Mouse (Mus musculus): ENCODE results near the gene Fam221b. TPM values are rescaled to one million over a fixed set of nuclear protein-coding genes. Genes with fewer than 3 reads are reported as not detected.
A peak's percentile ranks its signal among the peaks of the same experiment; 100 is the strongest.

Fam221b gene
- polyA plus RNA-seq, 1 experiment from 2014 or later = 2.7 TPM

DNA sequence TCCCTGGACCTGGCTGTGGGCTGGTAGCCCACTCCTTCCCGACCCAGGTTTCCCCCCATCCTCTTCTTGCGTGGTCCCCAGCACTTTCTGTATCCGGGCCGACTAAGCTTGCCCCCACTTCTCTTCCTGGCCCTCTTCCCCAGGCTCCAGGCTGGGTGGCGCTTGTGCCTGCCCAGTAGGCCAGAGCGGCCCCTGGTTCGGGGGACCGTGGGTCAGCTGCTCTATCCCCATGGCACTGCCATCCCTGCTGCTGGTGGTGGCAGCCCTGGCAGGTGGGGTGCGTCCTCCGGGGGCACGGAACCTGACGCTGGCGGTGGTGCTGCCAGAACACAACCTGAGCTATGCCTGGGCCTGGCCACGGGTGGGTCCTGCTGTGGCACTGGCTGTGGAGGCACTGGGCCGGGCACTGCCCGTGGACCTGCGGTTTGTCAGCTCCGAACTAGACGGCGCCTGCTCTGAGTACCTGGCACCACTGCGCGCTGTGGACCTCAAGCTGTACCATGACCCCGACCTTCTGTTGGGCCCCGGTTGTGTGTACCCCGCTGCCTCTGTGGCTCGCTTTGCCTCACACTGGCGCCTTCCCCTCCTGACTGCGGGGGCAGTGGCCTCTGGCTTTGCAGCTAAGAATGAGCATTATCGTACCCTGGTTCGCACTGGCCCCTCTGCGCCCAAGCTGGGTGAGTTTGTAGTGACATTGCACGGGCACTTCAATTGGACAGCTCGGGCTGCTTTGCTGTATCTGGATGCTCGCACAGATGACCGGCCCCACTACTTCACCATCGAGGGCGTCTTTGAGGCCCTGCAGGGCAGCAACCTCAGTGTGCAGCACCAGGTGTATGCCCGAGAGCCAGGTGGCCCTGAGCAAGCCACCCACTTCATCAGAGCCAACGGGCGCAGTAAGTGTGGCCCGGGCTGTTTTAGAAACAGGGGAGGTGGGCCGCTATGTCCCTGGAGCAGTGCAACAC is 36.7 kb downstream of the Fam221b start:
- peak overlapping the region; percentile 61 for H3K9ac ChIP-seq
- no peaks in the 10 kb centered on the region for H3K9me3 ChIP-seq (replicated peaks)
- peaks cover 17% of the 10 kb centered on the region; the same call in 1 of the 2 replicates for H3K27me3 ChIP-seq
- H3K27ac ChIP-seq = peak overlapping the region; percentile 80
- no peaks in the 10 kb centered on the region for H3K36me3 ChIP-seq
- peak; percentile 43 for ATAC-seq (replicated peaks; ENCODE audit: low FRiP score)
- H3K4me3 ChIP-seq (replicated peaks) = peak overlapping the region; percentile 68
- H3K4me1 ChIP-seq = peaks cover 31% of the 10 kb centered on the region
- 43% methylated on average over 42 of the region's 42 CpGs for WGBS
- H3K4me2 ChIP-seq = peak overlapping the region; percentile 96

DNA sequence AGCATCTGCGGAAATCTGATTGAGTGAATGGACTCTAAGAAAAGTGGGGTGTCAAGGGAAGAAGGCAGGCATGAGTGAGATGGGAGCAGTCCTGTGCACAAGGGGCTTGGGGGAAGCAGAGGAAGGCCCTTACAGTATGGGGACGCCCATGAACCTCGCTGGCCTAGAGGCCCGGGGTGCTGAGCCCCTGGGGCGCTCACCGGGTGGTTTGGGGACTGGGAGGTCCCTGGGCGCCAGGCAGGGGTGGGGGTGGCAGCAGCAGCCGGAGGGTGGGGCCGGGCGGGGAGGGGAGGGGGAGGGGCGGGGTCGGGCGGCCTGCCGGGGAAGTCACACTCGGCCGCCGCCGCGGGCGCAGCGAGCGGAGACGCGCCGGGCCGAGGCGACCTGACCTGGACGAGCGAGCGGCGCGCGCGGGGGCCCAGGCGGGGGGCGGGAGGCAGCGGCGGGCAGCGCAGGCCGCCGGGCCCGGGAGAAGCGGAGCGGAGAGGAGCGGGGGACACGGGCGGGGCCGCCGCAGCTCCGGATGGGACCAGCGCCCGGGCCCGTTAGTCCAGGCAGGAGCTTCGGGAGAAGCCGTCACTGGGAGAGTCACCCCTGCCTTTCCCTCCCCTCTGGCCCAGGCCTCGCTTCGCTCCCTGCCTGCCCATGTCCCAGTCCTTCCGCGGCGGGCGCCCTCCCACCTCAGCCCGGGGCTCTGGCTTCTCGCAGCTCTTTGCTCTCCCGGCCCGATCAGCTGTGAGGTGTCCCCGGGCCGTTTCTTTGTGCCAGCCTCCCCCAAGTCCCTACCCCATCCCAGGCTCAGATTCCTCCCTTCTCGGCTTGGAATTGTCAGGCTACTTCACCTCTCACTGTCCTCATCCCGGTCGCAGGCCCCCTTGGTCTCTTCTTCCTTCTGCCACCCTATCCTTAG is 37.6 kb downstream of the Fam221b start, which contains the start of gene Npr2:
Npr2 (plus strand) TSS at position 890 of the 910 bp plus-strand sequence.
- peak within 1 kb of the TSS; percentile 61 for H3K9ac ChIP-seq
- H3K4me2 ChIP-seq = peak within 1 kb of the TSS; percentile 96
- no peaks in the 10 kb centered on the region for H3K9me3 ChIP-seq (replicated peaks)
- no peaks in the 10 kb centered on the region for H3K36me3 ChIP-seq
- H3K4me3 ChIP-seq (replicated peaks) = peak within 1 kb of the TSS; percentile 68
- peak; percentile 54 for ATAC-seq (replicated peaks; ENCODE audit: low FRiP score)
- WGBS = 2% methylated on average over 33 of the region's 70 CpGs
- peak within 1 kb of the TSS; percentile 80 for H3K27ac ChIP-seq
- H3K27me3 ChIP-seq = peaks cover 17% of the 10 kb centered on the region; the same call in 1 of the 2 replicates
- peaks cover 31% of the 10 kb centered on the region for H3K4me1 ChIP-seq

- Histone ChIP-seq H3K36me3 (no peaks in the 10 kb centered on the region), H3K9me3 (replicated peaks) (peaks cover under 1% of the 10 kb centered on the region), H3K4me1 (peaks cover 31% of the 10 kb centered on the region), H3K4me2 (peak overlapping the region; percentile 96), H3K9ac (no peak overlapping the region), H3K4me3 (replicated peaks) (peak overlapping the region; percentile 68; the same call in 1 of the 2 replicates), H3K27me3 (peaks cover 17% of the 10 kb centered on the region; the same call in 1 of the 2 replicates), H3K27ac (peak overlapping the region; percentile 9; the same call in 1 of the 2 replicates)
- WGBS = 26% methylated on average over 5 of the region's 5 CpGs
- ATAC-seq (replicated peaks; ENCODE audit: low FRiP score) = no peak
Measured at GRCm38 (mm10) chr4:43630671-43631045, 38.3 kb downstream of the Fam221b start.

GRCm38 (mm10) chr4:43630030-43630581 is 38.8 kb downstream of the Fam221b start:
- no peak overlapping the region for H3K4me3 ChIP-seq (replicated peaks)
- peaks cover 6% of the 10 kb centered on the region for H3K9me3 ChIP-seq (replicated peaks)
- ATAC-seq (replicated peaks; ENCODE audit: low FRiP score) = peak; percentile 59
- H3K4me1 ChIP-seq = peaks cover 31% of the 10 kb centered on the region
- H3K4me2 ChIP-seq = peak overlapping the region; percentile 7; the same call in 1 of the 2 replicates
- H3K27ac ChIP-seq = peak overlapping the region; percentile 9; the same call in 1 of the 2 replicates
- no peak overlapping the region for H3K9ac ChIP-seq
- WGBS = 5% methylated on average over 5 of the region's 5 CpGs
- H3K36me3 ChIP-seq = no peaks in the 10 kb centered on the region
- peaks cover 17% of the 10 kb centered on the region; the same call in 1 of the 2 replicates for H3K27me3 ChIP-seq

DNA sequence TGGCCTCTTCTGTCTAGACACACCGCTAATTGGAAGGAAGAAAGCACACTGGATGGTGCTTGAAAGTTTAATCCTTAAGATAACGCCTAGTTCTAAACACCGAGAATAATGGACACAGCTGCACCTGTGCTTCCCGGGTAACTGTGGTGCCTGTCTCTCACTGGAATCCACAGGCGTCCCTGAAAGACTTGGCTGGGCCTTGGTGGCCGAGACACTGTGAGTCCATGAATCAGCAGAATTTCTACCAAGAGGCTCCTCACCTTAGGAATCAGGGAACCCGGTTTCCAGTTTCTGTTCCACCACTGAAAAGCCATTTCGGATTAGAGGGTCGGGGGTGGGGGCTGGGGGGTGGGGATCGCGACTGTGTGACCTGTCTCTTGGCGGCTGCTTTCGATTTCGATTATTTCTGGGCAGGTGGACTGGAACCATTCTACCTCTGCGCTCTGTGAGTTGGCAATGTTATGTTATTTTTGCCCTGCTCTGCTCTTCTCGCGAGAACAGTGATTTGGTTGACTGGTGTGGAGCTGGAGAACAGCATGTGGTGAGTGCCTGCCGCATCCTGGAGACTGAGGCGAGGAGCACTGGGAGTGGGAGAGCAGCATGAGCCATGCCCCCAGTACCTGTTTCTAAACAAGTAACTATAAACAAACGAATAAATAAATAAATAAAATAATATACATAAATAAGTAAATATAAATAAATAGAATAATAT is 39.7 kb downstream of the Fam221b start:
- Histone ChIP-seq H3K27me3 (peaks cover 17% of the 10 kb centered on the region; the same call in 1 of the 2 replicates), H3K4me2 (no peak overlapping the region), H3K36me3 (no peaks in the 10 kb centered on the region), H3K9me3 (replicated peaks) (peaks cover 9% of the 10 kb centered on the region), H3K4me1 (peaks cover 31% of the 10 kb centered on the region), H3K4me3 (replicated peaks) (no peak overlapping the region), H3K9ac (no peak overlapping the region), H3K27ac (no peak overlapping the region)
- WGBS = 48% methylated on average over 20 of the region's 20 CpGs
- ATAC-seq (replicated peaks; ENCODE audit: low FRiP score) = no peak

DNA sequence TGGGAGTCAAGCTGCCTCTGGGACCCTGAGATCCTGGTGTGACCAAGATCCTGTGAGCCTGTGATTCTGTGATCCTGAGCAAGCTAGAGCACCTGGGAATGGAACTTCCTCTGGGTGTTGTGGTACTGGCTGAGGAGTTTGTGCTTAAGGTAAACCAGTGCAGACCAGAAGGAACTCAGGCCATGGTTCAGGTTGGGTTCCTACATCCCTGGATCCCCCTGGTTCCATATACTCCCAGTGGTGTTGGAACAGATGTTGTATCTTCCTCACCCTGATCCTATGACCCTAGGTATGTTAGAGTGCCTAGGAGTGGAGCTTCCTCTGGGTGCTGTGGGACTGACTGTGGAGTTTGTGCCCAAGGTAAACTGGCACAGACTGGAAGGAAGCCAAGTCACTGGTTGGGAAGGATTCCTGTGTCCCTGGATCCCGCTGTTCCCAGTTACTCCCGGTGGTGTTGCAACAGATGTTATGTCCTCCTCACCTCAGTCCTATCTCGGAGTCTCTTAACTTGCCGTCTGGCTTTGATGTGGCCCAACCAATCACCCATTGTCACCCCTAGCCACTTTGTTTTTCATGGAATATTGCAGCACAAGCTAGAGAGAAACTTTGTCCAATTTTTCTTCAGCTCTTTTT is 48.7 kb downstream of the Fam221b start:
- no peak for ATAC-seq (replicated peaks; ENCODE audit: low FRiP score)
- H3K4me2 ChIP-seq = no peak overlapping the region
- peaks cover 4% of the 10 kb centered on the region; the same call in 1 of the 2 replicates for H3K9me3 ChIP-seq (replicated peaks)
- no peaks in the 10 kb centered on the region for H3K4me1 ChIP-seq
- no peaks in the 10 kb centered on the region for H3K27me3 ChIP-seq
- no peaks in the 10 kb centered on the region for H3K36me3 ChIP-seq
- H3K4me3 ChIP-seq (replicated peaks) = no peak overlapping the region
- no peak overlapping the region for H3K9ac ChIP-seq
- H3K27ac ChIP-seq = no peak overlapping the region
- WGBS = 79% methylated on average over 4 of the region's 4 CpGs

DNA sequence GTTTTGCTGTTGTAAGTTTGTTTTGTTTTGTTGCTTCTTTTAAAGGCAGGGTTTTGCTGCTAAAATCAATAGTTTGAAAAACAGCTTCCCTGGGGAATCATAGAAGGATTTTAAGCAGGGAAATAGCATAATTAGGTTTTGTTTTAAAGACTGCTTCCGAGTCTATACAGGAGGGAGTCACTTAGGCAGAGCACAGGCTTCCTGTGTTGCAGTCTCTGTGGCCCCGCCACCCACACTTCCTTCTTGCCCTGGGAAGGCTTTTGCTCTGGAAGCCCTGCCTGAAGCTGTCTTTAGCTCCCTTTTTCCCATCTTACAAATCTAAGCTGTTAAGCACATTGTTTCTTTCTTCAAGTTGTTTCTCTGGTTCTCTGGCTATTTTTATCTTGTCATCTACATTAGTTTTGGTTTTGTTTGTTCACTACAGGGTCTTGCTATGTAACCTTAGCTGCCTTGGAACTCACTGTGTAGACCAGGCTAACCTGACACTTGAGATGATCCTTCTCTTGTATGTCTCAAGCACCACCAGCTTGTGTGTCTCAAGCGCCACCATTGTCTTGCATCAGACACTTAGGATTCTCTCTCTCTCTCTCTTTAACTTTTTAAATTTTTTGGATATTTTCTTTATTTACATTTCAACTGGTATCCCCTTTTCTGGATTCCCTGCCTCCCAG is 55.8 kb downstream of the Fam221b start:
- Histone ChIP-seq H3K27me3 (no peaks in the 10 kb centered on the region), H3K4me1 (no peaks in the 10 kb centered on the region), H3K9ac (no peak overlapping the region), H3K9me3 (replicated peaks) (no peaks in the 10 kb centered on the region), H3K4me3 (replicated peaks) (no peak overlapping the region), H3K36me3 (no peaks in the 10 kb centered on the region), H3K4me2 (no peak overlapping the region), H3K27ac (no peak overlapping the region)
- WGBS = 62% methylated on average over 3 of the region's 3 CpGs
- no peak for ATAC-seq (replicated peaks; ENCODE audit: low FRiP score)

GRCm38 (mm10) chr4:43612534-43612933 is 56.4 kb downstream of the Fam221b start:
- Histone ChIP-seq H3K4me3 (replicated peaks) (no peak overlapping the region), H3K4me2 (no peak overlapping the region), H3K27me3 (no peaks in the 10 kb centered on the region), H3K4me1 (no peaks in the 10 kb centered on the region), H3K36me3 (no peaks in the 10 kb centered on the region), H3K9me3 (replicated peaks) (no peaks in the 10 kb centered on the region), H3K27ac (no peak overlapping the region), H3K9ac (no peak overlapping the region)
- WGBS = 74% methylated on average over 10 of the region's 10 CpGs
- ATAC-seq (replicated peaks; ENCODE audit: low FRiP score) = no peak

Data from kidney, embryonic 15.5 days (tissue).